Mouse (Mus musculus): Measurements from ENCODE around the gene Prdx6b.
A peak's percentile ranks its signal among the peaks of the same experiment; 100 is the strongest.

The Prdx6b gene

GRCm38 (mm10) chr2:80292172-80292571 is at the start of gene Prdx6b:
Gene Prdx6b (plus strand): TSS chr2:80292472.
- DNase-seq = no peak

- no peak for DNase-seq
Observed at GRCm38 (mm10) chr2:80247466-80247865, 44.8 kb upstream of the Prdx6b start.

GRCm38 (mm10) chr2:80247868-80248267 is 44.4 kb upstream of the Prdx6b start:
- no peak for DNase-seq

GRCm38 (mm10) chr2:80259888-80260672 is 32.2 kb upstream of the Prdx6b start:
- DNase-seq = no peak

GRCm38 (mm10) chr2:80266894-80267293 is 25.4 kb upstream of the Prdx6b start:
- peak; percentile 67 for DNase-seq

- DNase-seq = no peak
Observed at GRCm38 (mm10) chr2:80268053-80268452, 24.2 kb upstream of the Prdx6b start.

GRCm38 (mm10) chr2:80271431-80271830 is 20.8 kb upstream of the Prdx6b start:
- DNase-seq = no peak

- DNase-seq = no peak
Observed at GRCm38 (mm10) chr2:80273038-80273437, 19.2 kb upstream of the Prdx6b start.

- no peak for DNase-seq
Observed at GRCm38 (mm10) chr2:80273763-80274162, 18.5 kb upstream of the Prdx6b start.

GRCm38 (mm10) chr2:80275136-80275535 is 17.1 kb upstream of the Prdx6b start:
- no peak for DNase-seq

- no peak for DNase-seq
Observed at GRCm38 (mm10) chr2:80282214-80282613, 10.1 kb upstream of the Prdx6b start.

GRCm38 (mm10) chr2:80286397-80286796 is 5.9 kb upstream of the Prdx6b start:
- DNase-seq = no peak

- DNase-seq = no peak
Observed at GRCm38 (mm10) chr2:80298334-80298733, 6.1 kb downstream of the Prdx6b start.

GRCm38 (mm10) chr2:80300806-80301205 is 8.5 kb downstream of the Prdx6b start:
- no peak for DNase-seq

- no peak for DNase-seq
Observed at GRCm38 (mm10) chr2:80303957-80304356, 11.7 kb downstream of the Prdx6b start.

- DNase-seq = no peak
Observed at GRCm38 (mm10) chr2:80307701-80308100, 15.4 kb downstream of the Prdx6b start.

- no peak for DNase-seq
Observed at GRCm38 (mm10) chr2:80309775-80310174, 17.5 kb downstream of the Prdx6b start.

- DNase-seq = no peak
Observed at GRCm38 (mm10) chr2:80310772-80311171, 18.5 kb downstream of the Prdx6b start.

GRCm38 (mm10) chr2:80311350-80311749 is 19.1 kb downstream of the Prdx6b start:
- DNase-seq = no peak

GRCm38 (mm10) chr2:80314201-80314600 is 21.9 kb downstream of the Prdx6b start:
- DNase-seq = no peak

- no peak for DNase-seq
Observed at GRCm38 (mm10) chr2:80314854-80315241, 22.6 kb downstream of the Prdx6b start.

- DNase-seq = peak; percentile 89
Observed at GRCm38 (mm10) chr2:80315242-80316161, 23.2 kb downstream of the Prdx6b start, which contains the start of gene Dnajc10. Gene Dnajc10 (plus strand): TSS chr2:80315466.

- no peak for DNase-seq
Observed at GRCm38 (mm10) chr2:80322878-80323277, 30.6 kb downstream of the Prdx6b start.

GRCm38 (mm10) chr2:80325779-80326178 is 33.5 kb downstream of the Prdx6b start:
- no peak for DNase-seq
